ENCODE assay signal across 38 mouse cellular contexts in genomic region chr9:40652757-40653156, GRCm38 (mm10). TPM values are rescaled to one million over a fixed set of nuclear protein-coding genes. Genes with fewer than 3 reads are reported as not detected.
A peak's percentile ranks its signal among the peaks of the same experiment; 100 is the strongest.
DNase-seq lines count a peak whose midpoint lies in the region; ATAC-seq and TF ChIP-seq lines count a peak whose summit lies in the region.
"Had no signal": no experiment of that assay in that cellular context is flagged by ENCODE, and none has a peak within 500 bp of the region (broad histone marks: within the 10 kb centered on the region; RNA-seq: fewer than 3 reads in every experiment).

No protein-coding gene starts in this region.

- no peak overlapping the region for H3K4me3 ChIP-seq in intestine, embryonic 16.5 days (ENCODE audit: low read length)
- no peak overlapping the region for H3K4me3 ChIP-seq in intestine, embryonic 15.5 days (replicated peaks)
- H3K4me3 ChIP-seq in liver, postnatal 0 days (ENCODE audit: low read depth, low read length), result no peak overlapping the region
- no peak overlapping the region for H3K4me3 ChIP-seq in liver, embryonic 11.5 days (ENCODE audit: low read depth, low read length)
- H3K4me3 ChIP-seq: erythroblast, embryonic 14.5 days; limb, embryonic 13.5 days; megakaryocyte, embryonic 14.5 days; midbrain, embryonic 12.5 days; myocyte; neural tube, embryonic 12.5 days had no signal

- peak; percentile 33 for DNase-seq in liver, postnatal 0 days
- DNase-seq in liver, embryonic 11.5 days (ENCODE audit: low spot score), result no peak
- DNase-seq in cerebellum, postnatal 10 days, result no peak
- no peak for DNase-seq in lung, postnatal 36 days
- DNase-seq: adrenal gland, postnatal 10 days; cerebellum, adult 8-10 months; heart, postnatal 4 days; kidney, adult 11 months; lung, embryonic 14.5 days; lung, postnatal 14 days; right cerebral cortex, postnatal 4 days; thymus, postnatal 4 days had no signal

- WGBS in intestine, embryonic 16.5 days, result 39% methylated on average over 9 of the region's 9 CpGs
- WGBS in intestine, embryonic 15.5 days, result 28% methylated on average over 9 of the region's 9 CpGs
- 20% methylated on average over 9 of the region's 9 CpGs for WGBS in liver, postnatal 0 days (ENCODE audit: insufficient replicate concordance)
- 18% methylated on average over 9 of the region's 9 CpGs for WGBS in liver, embryonic 11.5 days

- H3K9me3 ChIP-seq in intestine, embryonic 16.5 days (ENCODE audit: control insufficient read depth, low read length), result no peaks in the 10 kb centered on the region
- H3K9me3 ChIP-seq in intestine, embryonic 15.5 days, result no peaks in the 10 kb centered on the region
- no peaks in the 10 kb centered on the region for H3K9me3 ChIP-seq in liver, postnatal 0 days (ENCODE audit: low read length)
- H3K9me3 ChIP-seq in liver, embryonic 11.5 days (ENCODE audit: control insufficient read depth, low read length), result no peaks in the 10 kb centered on the region
- H3K9me3 ChIP-seq: limb, embryonic 13.5 days; megakaryocyte, embryonic 14.5 days; midbrain, embryonic 12.5 days; neural tube, embryonic 12.5 days had no signal

- TF ChIP-seq EP300 in liver, postnatal 0 days (IDR thresholded peaks at IDR 0.05; ENCODE audit: low read depth), result no peak

- H3K27me3 ChIP-seq in intestine, embryonic 16.5 days (replicated peaks; ENCODE audit: control insufficient read depth, insufficient read depth, low read length), result no peaks in the 10 kb centered on the region
- H3K27me3 ChIP-seq in intestine, embryonic 15.5 days (replicated peaks), result no peaks in the 10 kb centered on the region
- no peaks in the 10 kb centered on the region for H3K27me3 ChIP-seq in liver, postnatal 0 days (ENCODE audit: insufficient read depth, low read length)
- H3K27me3 ChIP-seq in liver, embryonic 11.5 days (replicated peaks; ENCODE audit: control insufficient read depth, insufficient read depth, low read length), result no peaks in the 10 kb centered on the region
- H3K27me3 ChIP-seq: CH12.LX; limb, embryonic 13.5 days; midbrain, embryonic 12.5 days; neural tube, embryonic 12.5 days had no signal

- no peaks in the 10 kb centered on the region for H3K4me1 ChIP-seq in intestine, embryonic 16.5 days (ENCODE audit: control insufficient read depth, insufficient read depth, low read length)
- no peaks in the 10 kb centered on the region for H3K4me1 ChIP-seq in intestine, embryonic 15.5 days (replicated peaks)
- peaks cover 4% of the 10 kb centered on the region; the same call in 1 of the 2 replicates for H3K4me1 ChIP-seq in liver, postnatal 0 days (ENCODE audit: insufficient read depth)
- H3K4me1 ChIP-seq in liver, embryonic 11.5 days (replicated peaks; ENCODE audit: control insufficient read depth, insufficient read depth, low read length), result no peaks in the 10 kb centered on the region
- H3K4me1 ChIP-seq: megakaryocyte, embryonic 14.5 days; midbrain, embryonic 12.5 days had no signal

- no peak for TF ChIP-seq CTCF in liver, postnatal 0 days (IDR thresholded peaks at IDR 0.05; ENCODE audit: low read depth)

- H3K4me2 ChIP-seq in intestine, embryonic 16.5 days (ENCODE audit: low read depth, low read length), result no peak overlapping the region
- H3K4me2 ChIP-seq in intestine, embryonic 15.5 days (replicated peaks), result no peak overlapping the region
- no peak overlapping the region for H3K4me2 ChIP-seq in liver, postnatal 0 days (ENCODE audit: low read depth, low read length)
- no peak overlapping the region for H3K4me2 ChIP-seq in liver, embryonic 11.5 days
- H3K4me2 ChIP-seq: limb, embryonic 13.5 days; lung, embryonic 14.5 days; midbrain, embryonic 12.5 days; neural tube, embryonic 12.5 days had no signal

- H3K36me3 ChIP-seq in intestine, embryonic 16.5 days (ENCODE audit: control insufficient read depth, insufficient read depth, low read length), result no peaks in the 10 kb centered on the region
- H3K36me3 ChIP-seq in intestine, embryonic 15.5 days, result no peaks in the 10 kb centered on the region
- no peaks in the 10 kb centered on the region for H3K36me3 ChIP-seq in liver, postnatal 0 days (replicated peaks; ENCODE audit: insufficient read depth, low read length)
- H3K36me3 ChIP-seq in liver, embryonic 11.5 days (ENCODE audit: control insufficient read depth, insufficient read depth, low read length), result no peaks in the 10 kb centered on the region
- H3K36me3 ChIP-seq: limb, embryonic 13.5 days; midbrain, embryonic 12.5 days; neural tube, embryonic 12.5 days had no signal

- ATAC-seq in intestine, embryonic 16.5 days, result 0 out of 2 replicates have a peak, but pooled peaks have one; percentile 42
- no peak for ATAC-seq in intestine, embryonic 15.5 days
- peak; percentile 59; the same call in 1 of the 2 replicates for ATAC-seq in liver, postnatal 0 days
- no peak for ATAC-seq in liver, embryonic 11.5 days (replicated peaks; ENCODE audit: low FRiP score)
- 0 out of 2 replicates have a peak, but pooled peaks have one; percentile 33 for ATAC-seq in granulocyte monocyte progenitor cell, adult 5-6 weeks (replicated peaks; ENCODE audit: poor library complexity, severe bottlenecking)
- ATAC-seq: forebrain, embryonic 16.5 days; hindbrain, embryonic 16.5 days had no signal

- H3K27ac ChIP-seq in intestine, embryonic 16.5 days (ENCODE audit: low read length), result no peak overlapping the region
- no peak overlapping the region for H3K27ac ChIP-seq in intestine, embryonic 15.5 days
- no peak overlapping the region for H3K27ac ChIP-seq in liver, postnatal 0 days (ENCODE audit: low read depth)
- H3K27ac ChIP-seq in liver, embryonic 11.5 days (ENCODE audit: low read depth, low read length), result no peak overlapping the region
- H3K27ac ChIP-seq: limb, embryonic 13.5 days; liver, embryonic 14.5 days; midbrain, embryonic 12.5 days; neural tube, embryonic 12.5 days had no signal

- H3K9ac ChIP-seq in intestine, embryonic 16.5 days (ENCODE audit: low read depth, low read length), result no peak overlapping the region
- H3K9ac ChIP-seq in intestine, embryonic 15.5 days, result no peak overlapping the region
- no peak overlapping the region for H3K9ac ChIP-seq in liver, postnatal 0 days (replicated peaks)
- H3K9ac ChIP-seq in liver, embryonic 11.5 days (ENCODE audit: low read depth, low read length), result no peak overlapping the region
- H3K9ac ChIP-seq: limb, embryonic 13.5 days; liver, embryonic 14.5 days; lung, embryonic 14.5 days; midbrain, embryonic 12.5 days; neural tube, embryonic 12.5 days had no signal

RNA-seq across cellular contexts. Expression of gene Gm21915, which starts 17.7 kb away (rescaled TPM):
- polyA plus RNA-seq in intestine, embryonic 16.5 days (2015; fragmentation: Nextera tagmentation; extraction: Ambion mirVana), result not detected in 2 replicates
- not detected in 2 replicates for polyA plus RNA-seq in intestine, embryonic 15.5 days (2015; fragmentation: Nextera tagmentation; extraction: Ambion mirVana)
- polyA plus RNA-seq in liver, postnatal 0 days (2015; fragmentation: Nextera tagmentation; extraction: Ambion mirVana), result not detected in 2 replicates
- not detected in 2 replicates for polyA plus RNA-seq in liver, embryonic 11.5 days (2014; fragmentation: Nextera tagmentation; extraction: Ambion mirVana)
- not detected in 2 replicates for total RNA-seq in granulocyte monocyte progenitor cell, adult 5-6 weeks (2014; fragmentation: Nextera tagmentation)
- total RNA-seq in granulocyte monocyte progenitor cell, adult 5-6 weeks (2017), result not detected in 2 replicates
- total RNA-seq: adrenal gland, postnatal 10 days; CH12.LX; gastrocnemius, adult 8-10 months; gastrocnemius, postnatal 4 days; heart, postnatal 4 days; layer of hippocampus, adult 18-20 months; layer of hippocampus, postnatal 10 days; left cerebral cortex, adult 18-20 months; left cerebral cortex, postnatal 14 days; midbrain, postnatal 0 days had no signal
- polyA plus RNA-seq: C2C12; embryonic facial prominence, embryonic 14.5 days; erythroblast, embryonic 14.5 days; forebrain, embryonic 11.5 days; forebrain, embryonic 16.5 days; heart, embryonic 16.5 days; hindbrain, embryonic 16.5 days; limb, embryonic 13.5 days; liver, embryonic 14.5 days; lung, embryonic 14.5 days; midbrain, embryonic 12.5 days; midbrain, postnatal 0 days; myocyte; neural tube, embryonic 12.5 days; spleen, adult 2 months; thymus, postnatal 0 days had no signal

RNA-seq across cellular contexts. Expression of gene Clmp, which starts 33.0 kb away (rescaled TPM):
- polyA plus RNA-seq in intestine, embryonic 16.5 days (2015; fragmentation: Nextera tagmentation; extraction: Ambion mirVana), result 20.9 and 22.2 TPM in 2 replicates
- polyA plus RNA-seq in intestine, embryonic 15.5 days (2015; fragmentation: Nextera tagmentation; extraction: Ambion mirVana), result 25.6 and 26.7 TPM in 2 replicates
- polyA plus RNA-seq in liver, postnatal 0 days (2015; fragmentation: Nextera tagmentation; extraction: Ambion mirVana), result 1.8 and 1.9 TPM in 2 replicates
- 7.4 and 7.7 TPM in 2 replicates for polyA plus RNA-seq in liver, embryonic 11.5 days (2014; fragmentation: Nextera tagmentation; extraction: Ambion mirVana)
- not detected in 2 replicates for total RNA-seq in granulocyte monocyte progenitor cell, adult 5-6 weeks (2014; fragmentation: Nextera tagmentation)
- 0.13 and 0.52 TPM in 2 replicates for total RNA-seq in granulocyte monocyte progenitor cell, adult 5-6 weeks (2017)
- total RNA-seq: CH12.LX had no signal
- polyA plus RNA-seq: erythroblast, embryonic 14.5 days had no signal

Comparison
In these comparisons a context has a peak if more than half of its experiments do, and no peak if none do; other contexts are left out.
1. ATAC-seq: peak in intestine, embryonic 16.5 days (single experiment), liver, postnatal 0 days (single experiment) and granulocyte monocyte progenitor cell, adult 5-6 weeks (single experiment); none in intestine, embryonic 15.5 days (single experiment) and liver, embryonic 11.5 days (single experiment).